Mouse (Mus musculus) neural tube, embryonic 15.5 days (tissue): ENCODE data around the gene Katna1. TPM values are rescaled to one million over a fixed set of nuclear protein-coding genes. Genes with fewer than 3 reads are reported as not detected.

ENCODE experiments used
- ATAC-seq: fragments of 200-750 bp; cut with Nextera tagmentation; 2 replicates; pipeline ENCODE4 v1.8.0; 2017; ENCODE audit warnings: mild to moderate bottlenecking, moderate TSS enrichment, moderate library complexity; ENCODE audit not compliant: low FRiP score
- H3K27ac ChIP-seq: fragments of 300-500 bp; sonication (generic); replicated peaks from 2 replicates; pipeline ENCODE4 v1.5.1; 2015; ENCODE audit warnings: mild to moderate bottlenecking, inconsistent platforms
- H3K27me3 ChIP-seq: fragments of 300-500 bp; sonication (generic); replicated peaks from 2 replicates; pipeline ENCODE4 v1.6.1; 2015; ENCODE audit warnings: inconsistent platforms
- H3K36me3 ChIP-seq: fragments of 300-500 bp; sonication (generic); 2 replicates; pipeline ENCODE4 v1.6.1; 2015; ENCODE audit warnings: inconsistent platforms
- H3K4me1 ChIP-seq: fragments of 300-500 bp; sonication (generic); 2 replicates; pipeline ENCODE4 v1.6.1; 2015; ENCODE audit warnings: inconsistent platforms
- H3K4me2 ChIP-seq: fragments of 300-500 bp; sonication (generic); 2 replicates; pipeline ENCODE4 v1.6.1; 2015; ENCODE audit warnings: inconsistent platforms, mild to moderate bottlenecking, moderate library complexity
- H3K4me3 ChIP-seq: fragments of 300-500 bp; sonication (generic); replicated peaks from 2 replicates; pipeline ENCODE4 v1.5.1; 2015; ENCODE audit warnings: mild to moderate bottlenecking, inconsistent platforms
- H3K9ac ChIP-seq: fragments of 300-500 bp; sonication (generic); replicated peaks from 2 replicates; pipeline ENCODE4 v1.6.1; 2015; ENCODE audit warnings: mild to moderate bottlenecking, inconsistent platforms
- H3K9me3 ChIP-seq: fragments of 300-500 bp; sonication (generic); replicated peaks from 2 replicates; pipeline ENCODE4 v1.6.1; 2016; ENCODE audit warnings: inconsistent platforms
- WGBS: fragments of 180-500 bp; shearing (Covaris S2); methylation state at CpG from one replicate; pipeline ENCODE4 v1.1.7; 2015; ENCODE audit warnings: mixed read lengths; 5-methylcytosine and 5-hydroxymethylcytosine counted together
- polyA plus RNA-seq: library from polyadenylated mRNA; unstranded; fragments of >200 nt; fragmentation: Nextera tagmentation; extraction: Ambion mirVana; gene quantifications from 2 replicates; pipeline ENCODE4 v1.2.1, GENCODE M21; 2015

Gene Katna1
- 25.6 and 32.1 TPM in 2 replicates for polyA plus RNA-seq

DNA sequence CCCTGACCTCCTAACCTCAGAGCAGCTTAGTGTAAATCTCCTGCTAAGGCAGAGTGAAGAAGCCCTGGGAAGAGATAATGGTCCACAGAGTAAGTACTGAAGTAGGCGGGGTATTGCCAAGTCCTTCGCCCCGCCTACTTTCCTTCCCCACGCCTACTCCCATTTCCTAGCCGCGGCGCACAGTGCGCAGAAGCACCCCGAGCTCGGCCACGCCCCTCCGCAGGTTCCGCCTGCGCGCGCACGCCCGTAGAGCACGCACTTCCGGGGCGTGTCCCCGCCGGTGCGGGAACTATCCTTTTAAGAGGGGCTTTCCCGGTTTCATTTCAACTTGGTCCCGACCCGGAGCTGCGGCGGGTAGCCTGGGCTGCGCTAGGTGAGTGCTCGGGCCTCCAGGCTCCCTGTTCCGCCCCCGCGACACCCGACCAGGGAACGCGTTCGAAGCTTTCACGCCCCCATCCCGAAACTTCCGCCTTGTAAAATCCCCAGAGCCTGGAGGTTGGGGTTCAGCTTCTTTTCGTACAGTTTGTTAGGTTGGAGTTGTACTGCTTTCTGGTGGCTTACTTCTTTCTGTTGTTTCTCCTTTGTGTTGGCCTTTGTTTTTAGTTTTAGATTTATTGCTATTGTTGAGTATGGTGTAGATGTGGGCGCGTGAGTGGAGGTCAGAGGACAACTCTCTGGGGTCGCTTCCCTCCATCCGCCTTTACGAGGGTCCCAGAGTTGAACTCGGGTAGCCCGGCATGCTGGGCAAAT, at the start of gene Katna1:
Gene Katna1, plus strand, starts transcription at position 250 of the 750 bp plus-strand sequence.
- Histone ChIP-seq H3K36me3 (no peaks in the 10 kb centered on the region), H3K27me3 (no peaks in the 10 kb centered on the region), H3K27ac (peak within 1 kb of the TSS; percentile 80), H3K4me3 (peak within 1 kb of the TSS; percentile 90), H3K4me2 (peak within 1 kb of the TSS; percentile 84), H3K4me1 (peaks cover 23% of the 10 kb centered on the region), H3K9me3 (no peaks in the 10 kb centered on the region), H3K9ac (peak within 1 kb of the TSS; percentile 69)
- under 1% methylated on average over 49 of the region's 49 CpGs for WGBS
- ATAC-seq: peak; percentile 98

GRCm38 (mm10) chr10:7680731-7681301, 45.0 kb upstream of the Katna1 start, which contains the start of the genes Pcmt1 and Lats1:
Gene Pcmt1, minus strand, starts transcription at chr10:7681136.
Gene Lats1, plus strand, starts transcription at chr10:7681214.
- H3K4me3 ChIP-seq: peak within 1 kb of the TSS; percentile 96
- H3K4me1 ChIP-seq: peaks cover 49% of the 10 kb centered on the region
- H3K27ac ChIP-seq: peak within 1 kb of the TSS; percentile 96
- H3K36me3 ChIP-seq: peaks cover 27% of the 10 kb centered on the region
- peak; percentile 91 for ATAC-seq
- under 1% methylated on average over 65 of the region's 65 CpGs for WGBS
- no peaks in the 10 kb centered on the region for H3K27me3 ChIP-seq
- H3K9me3 ChIP-seq: no peaks in the 10 kb centered on the region
- H3K4me2 ChIP-seq: peak within 1 kb of the TSS; percentile 73
- peak within 1 kb of the TSS; percentile 97 for H3K9ac ChIP-seq

GRCm38 (mm10) chr10:7681343-7682025, 44.3 kb upstream of the Katna1 start:
- H3K4me3 ChIP-seq: peak overlapping the region; percentile 96
- H3K9ac ChIP-seq: peak overlapping the region; percentile 97
- H3K4me1 ChIP-seq: peaks cover 49% of the 10 kb centered on the region
- peak overlapping the region; percentile 96 for H3K27ac ChIP-seq
- peak; percentile 73 for ATAC-seq
- no peaks in the 10 kb centered on the region for H3K9me3 ChIP-seq
- H3K36me3 ChIP-seq: peaks cover 21% of the 10 kb centered on the region
- H3K4me2 ChIP-seq: peak overlapping the region; percentile 73
- H3K27me3 ChIP-seq: no peaks in the 10 kb centered on the region
- 0% methylated on average over 59 of the region's 64 CpGs for WGBS

DNA sequence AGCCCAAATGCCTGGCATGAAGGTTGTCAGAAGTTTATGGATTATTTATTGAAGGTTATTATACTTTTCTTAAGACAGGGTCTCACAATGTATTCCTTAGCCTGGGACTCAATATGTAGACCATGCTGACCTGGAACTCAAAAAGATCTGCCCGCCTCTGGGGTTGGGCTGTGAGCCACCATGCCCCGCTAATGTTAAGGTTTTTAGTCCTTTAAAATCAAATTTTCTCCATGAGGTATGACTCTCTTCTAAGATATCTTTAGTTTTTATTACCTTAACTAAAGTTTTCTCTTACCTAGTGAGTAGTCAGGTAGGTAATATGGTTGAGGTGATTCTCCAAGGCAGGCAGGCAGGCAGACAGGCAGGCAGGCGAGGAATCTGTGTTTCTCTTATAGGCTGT, 43.6 kb upstream of the Katna1 start:
- WGBS: 60% methylated on average over 3 of the region's 3 CpGs
- Histone ChIP-seq H3K36me3 (peaks cover 13% of the 10 kb centered on the region), H3K9me3 (no peaks in the 10 kb centered on the region), H3K4me2 (peak overlapping the region; percentile 73), H3K4me3 (peak overlapping the region; percentile 96), H3K4me1 (peaks cover 49% of the 10 kb centered on the region), H3K9ac (peak overlapping the region; percentile 97), H3K27me3 (no peaks in the 10 kb centered on the region), H3K27ac (no peak overlapping the region)
- no peak for ATAC-seq

- H3K9ac ChIP-seq: no peak overlapping the region
- H3K27ac ChIP-seq: no peak overlapping the region
- no peak for ATAC-seq
- no peak overlapping the region for H3K4me2 ChIP-seq
- WGBS: 89% methylated on average over 6 of the region's 6 CpGs
- no peaks in the 10 kb centered on the region for H3K27me3 ChIP-seq
- H3K4me1 ChIP-seq: peaks cover 25% of the 10 kb centered on the region
- peaks cover 9% of the 10 kb centered on the region for H3K36me3 ChIP-seq
- H3K9me3 ChIP-seq: no peaks in the 10 kb centered on the region
- no peak overlapping the region for H3K4me3 ChIP-seq
Observed at GRCm38 (mm10) chr10:7686902-7687301, 38.9 kb upstream of the Katna1 start.

GRCm38 (mm10) chr10:7695286-7695685, 30.5 kb upstream of the Katna1 start:
- no peaks in the 10 kb centered on the region for H3K27me3 ChIP-seq
- no peak overlapping the region for H3K4me3 ChIP-seq
- H3K4me2 ChIP-seq: no peak overlapping the region
- no peaks in the 10 kb centered on the region for H3K9me3 ChIP-seq
- peaks cover 65% of the 10 kb centered on the region for H3K36me3 ChIP-seq
- ATAC-seq: no peak
- no peak overlapping the region for H3K9ac ChIP-seq
- no peaks in the 10 kb centered on the region for H3K4me1 ChIP-seq
- no peak overlapping the region for H3K27ac ChIP-seq

- no peak overlapping the region for H3K27ac ChIP-seq
- ATAC-seq: no peak
- 91% methylated on average over 3 of the region's 3 CpGs for WGBS
Observed at GRCm38 (mm10) chr10:7700120-7700519, 25.7 kb upstream of the Katna1 start.

GRCm38 (mm10) chr10:7702586-7702985, 23.2 kb upstream of the Katna1 start:
- no peaks in the 10 kb centered on the region for H3K9me3 ChIP-seq
- H3K36me3 ChIP-seq: peaks cover 78% of the 10 kb centered on the region
- 95% methylated on average over 6 of the region's 6 CpGs for WGBS
- H3K27me3 ChIP-seq: no peaks in the 10 kb centered on the region
- no peak overlapping the region for H3K27ac ChIP-seq
- H3K4me1 ChIP-seq: no peaks in the 10 kb centered on the region
- H3K4me3 ChIP-seq: no peak overlapping the region
- no peak overlapping the region for H3K4me2 ChIP-seq
- H3K9ac ChIP-seq: no peak overlapping the region
- ATAC-seq: no peak

More at GRCm38 (mm10) chr10:7700120-7700519, 25.7 kb upstream of the Katna1 start:
- H3K9ac ChIP-seq: no peak overlapping the region
- no peaks in the 10 kb centered on the region for H3K27me3 ChIP-seq
- no peak overlapping the region for H3K4me3 ChIP-seq
- no peaks in the 10 kb centered on the region for H3K9me3 ChIP-seq
- H3K36me3 ChIP-seq: peaks cover 70% of the 10 kb centered on the region
- H3K4me2 ChIP-seq: no peak overlapping the region
- no peaks in the 10 kb centered on the region for H3K4me1 ChIP-seq

- Histone ChIP-seq H3K4me1 (no peaks in the 10 kb centered on the region), H3K4me3 (no peak overlapping the region), H3K27me3 (no peaks in the 10 kb centered on the region), H3K9me3 (no peaks in the 10 kb centered on the region), H3K36me3 (peaks cover 61% of the 10 kb centered on the region), H3K9ac (no peak overlapping the region), H3K4me2 (no peak overlapping the region), H3K27ac (no peak overlapping the region)
- ATAC-seq: no peak
- 92% methylated on average over 5 of the region's 5 CpGs for WGBS
Observed at GRCm38 (mm10) chr10:7710121-7710520, 15.7 kb upstream of the Katna1 start.

- Histone ChIP-seq H3K4me3 (no peak overlapping the region), H3K9ac (no peak overlapping the region), H3K4me2 (no peak overlapping the region), H3K4me1 (no peaks in the 10 kb centered on the region), H3K9me3 (no peaks in the 10 kb centered on the region), H3K27me3 (no peaks in the 10 kb centered on the region), H3K27ac (no peak overlapping the region), H3K36me3 (peaks cover 48% of the 10 kb centered on the region)
- WGBS: 93% methylated on average over 13 of the region's 13 CpGs
- ATAC-seq: no peak
Observed at GRCm38 (mm10) chr10:7712506-7712905, 13.3 kb upstream of the Katna1 start.

- H3K4me1 ChIP-seq: no peaks in the 10 kb centered on the region
- H3K36me3 ChIP-seq: peaks cover 37% of the 10 kb centered on the region
- no peak overlapping the region for H3K4me3 ChIP-seq
- H3K4me2 ChIP-seq: no peak overlapping the region
- H3K27me3 ChIP-seq: no peaks in the 10 kb centered on the region
- no peak overlapping the region for H3K27ac ChIP-seq
- H3K9ac ChIP-seq: no peak overlapping the region
- 83% methylated on average over 7 of the region's 7 CpGs for WGBS
- no peak; the same call in 1 of the 2 replicates for ATAC-seq
- H3K9me3 ChIP-seq: no peaks in the 10 kb centered on the region
Observed at GRCm38 (mm10) chr10:7715056-7715455, 10.7 kb upstream of the Katna1 start.
